Mouse (Mus musculus) sigmoid colon, adult 10 weeks (tissue): ENCODE data around the gene Abcg5. TPM values are rescaled to one million over a fixed set of nuclear protein-coding genes. Genes with fewer than 3 reads are reported as not detected.

Experiments used
- polyA plus RNA-seq: library from polyadenylated mRNA; stranded (reverse); fragments of 350-450 nt; fragmentation: Illumina TruSeq; extraction: RNeasy Lipid Tissue Mini Kit (QIAGEN cat#74804); gene quantifications from one replicate; pipeline ENCODE4 v1.2.3, GENCODE M21; 2014; ENCODE audit warnings: low read depth, low replicate concordance

The Abcg5 gene
- 7.4 TPM for polyA plus RNA-seq

GRCm38 (mm10) chr17:84682734-84683717, at the start of gene Abcg5:
TSS of gene Abcg5 (minus strand) at chr17:84683011.

GRCm38 (mm10) chr17:84675951-84676366, 6.9 kb downstream of the Abcg5 start, which contains the start of gene Abcg8:
TSS of gene Abcg8 (plus strand) at chr17:84676302.

GRCm38 (mm10) chr17:84626276-84626856, 56.4 kb downstream of the Abcg5 start, which contains the start of gene Dync2li1:
TSS of gene Dync2li1 (plus strand) at chr17:84626496.

Other genes with a start within 250 kb of the Abcg5 start
- 5.8 TPM for gene Thada, start 216.8 kb downstream of the Abcg5 start, polyA plus RNA-seq
- 9.7 TPM for gene Plekhh2, start 171.1 kb downstream of the Abcg5 start, polyA plus RNA-seq
- 8.3 TPM for gene Dync2li1, start 56.5 kb downstream of the Abcg5 start, polyA plus RNA-seq
- 1.7 TPM for gene Abcg8, start 6.7 kb downstream of the Abcg5 start, polyA plus RNA-seq
- 32.2 TPM for gene Lrpprc, start 107.8 kb upstream of the Abcg5 start, polyA plus RNA-seq